Mouse (Mus musculus): ENCODE results near the gene Olfr609. TPM values are rescaled to one million over a fixed set of nuclear protein-coding genes. Genes with fewer than 3 reads are reported as not detected.
"Not testable (repeated sequence)": the region's sequence is repeated elsewhere in the genome, so short reads cannot be mapped to it uniquely, and the experiment has no call there.

Gene Olfr609
- polyA plus RNA-seq (2015; fragmentation: Nextera tagmentation; extraction: Ambion mirVana) = not detected in 2 replicates

DNA sequence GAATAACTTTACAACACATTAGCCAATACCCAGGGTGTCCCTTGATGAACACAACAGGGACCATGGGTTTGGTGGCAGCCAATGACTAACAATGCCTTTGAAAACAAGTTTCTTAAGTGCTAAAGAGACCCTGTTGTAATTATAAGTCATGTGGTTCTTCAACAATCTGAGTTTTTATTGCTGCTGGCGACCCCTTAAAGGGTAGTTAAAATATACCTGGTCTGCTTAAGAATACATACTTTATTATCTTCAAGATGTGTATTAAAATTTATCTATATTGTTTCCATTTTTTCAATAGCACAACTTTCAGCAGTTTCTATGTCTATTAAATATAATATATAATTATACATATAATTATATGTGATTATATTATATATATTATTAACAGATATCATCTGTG, at the start of gene Olfr609:
Gene Olfr609, minus strand, starts transcription at position 101 of the 400 bp plus-strand sequence.
- Histone ChIP-seq H3K4me2 (ENCODE audit: low read depth, low read length) (no peak within 1 kb of the TSS), H3K9ac (ENCODE audit: low read depth, low read length) (no peak within 1 kb of the TSS), H3K36me3 (ENCODE audit: control insufficient read depth, insufficient read depth) (no peaks in the 10 kb centered on the region), H3K4me3 (ENCODE audit: low read depth, low read length) (no peak within 1 kb of the TSS), H3K27me3 (ENCODE audit: control insufficient read depth, insufficient read depth, low read depth, low read length) (no peaks in the 10 kb centered on the region), H3K27ac (ENCODE audit: low read length) (no peak within 1 kb of the TSS), H3K4me1 (ENCODE audit: control insufficient read depth, low read depth, low read length) (no peaks in the 10 kb centered on the region), H3K9me3 (replicated peaks; ENCODE audit: control insufficient read depth, low read length) (no peaks in the 10 kb centered on the region)
- WGBS (ENCODE audit: insufficient replicate concordance) = 37% methylated on average over 1 of the region's 1 CpGs
- ATAC-seq (ENCODE audit: low read depth) = no peak

DNA sequence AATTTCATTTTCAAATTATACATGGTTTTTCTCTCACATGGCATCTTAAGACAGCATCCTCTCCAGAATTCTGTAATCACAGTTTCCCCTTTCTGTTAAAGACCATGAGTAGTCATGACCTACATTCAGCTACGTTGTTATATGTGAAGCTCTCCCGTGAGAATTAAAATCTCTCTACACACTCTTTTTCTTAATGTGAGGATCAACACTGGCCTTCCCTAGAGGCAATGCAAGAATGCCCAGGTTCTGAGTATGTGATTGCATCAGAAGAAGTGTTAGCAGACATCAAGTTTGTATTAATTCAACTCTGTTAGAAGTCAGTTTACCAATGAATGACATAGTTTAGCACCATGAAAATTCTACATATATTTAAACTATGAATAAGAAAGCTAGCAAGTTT, 44.8 kb upstream of the Olfr609 start, which contains the start of gene Olfr612:
Gene Olfr612, minus strand, starts transcription at position 101 of the 400 bp plus-strand sequence.
- not testable (repeated sequence) for ATAC-seq (ENCODE audit: low read depth); H3K27me3 ChIP-seq (ENCODE audit: control insufficient read depth, insufficient read depth, low read depth, low read length); H3K9me3 ChIP-seq (replicated peaks; ENCODE audit: control insufficient read depth, low read length); H3K36me3 ChIP-seq (ENCODE audit: control insufficient read depth, insufficient read depth); H3K27ac ChIP-seq (ENCODE audit: low read length); H3K4me2 ChIP-seq (ENCODE audit: low read depth, low read length); H3K9ac ChIP-seq (ENCODE audit: low read depth, low read length); H3K4me1 ChIP-seq (ENCODE audit: control insufficient read depth, low read depth, low read length); H3K4me3 ChIP-seq (ENCODE audit: low read depth, low read length)
- WGBS (ENCODE audit: insufficient replicate concordance) = 67% methylated on average over 2 of the region's 2 CpGs

DNA sequence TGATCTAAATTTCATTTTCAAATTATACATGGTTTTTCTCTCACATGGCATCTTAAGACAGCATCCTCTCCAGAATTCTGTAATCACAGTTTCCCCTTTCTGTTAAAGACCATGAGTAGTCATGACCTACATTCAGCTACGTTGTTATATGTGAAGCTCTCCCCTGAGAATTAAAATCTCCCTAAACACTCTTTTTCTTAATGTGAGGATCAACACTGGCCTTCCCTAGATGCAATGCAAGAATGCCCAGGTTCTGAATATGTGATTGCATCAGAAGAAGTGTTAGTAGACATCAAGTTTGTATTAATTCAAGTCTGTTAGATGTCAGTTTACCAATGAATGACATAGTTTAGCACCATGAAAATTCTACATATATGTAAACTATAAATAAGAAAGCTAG, 22.9 kb upstream of the Olfr609 start, which contains the start of gene Olfr611:
Gene Olfr611, minus strand, starts transcription at position 101 of the 400 bp plus-strand sequence.
- H3K27ac ChIP-seq (ENCODE audit: low read length); H3K27me3 ChIP-seq (ENCODE audit: control insufficient read depth, insufficient read depth, low read depth, low read length); H3K9me3 ChIP-seq (replicated peaks; ENCODE audit: control insufficient read depth, low read length); ATAC-seq (ENCODE audit: low read depth); H3K4me3 ChIP-seq (ENCODE audit: low read depth, low read length); H3K4me2 ChIP-seq (ENCODE audit: low read depth, low read length); H3K9ac ChIP-seq (ENCODE audit: low read depth, low read length); H3K36me3 ChIP-seq (ENCODE audit: control insufficient read depth, insufficient read depth); H3K4me1 ChIP-seq (ENCODE audit: control insufficient read depth, low read depth, low read length): not testable (repeated sequence)
- 38% methylated on average over 1 of the region's 1 CpGs for WGBS (ENCODE audit: insufficient replicate concordance)

DNA sequence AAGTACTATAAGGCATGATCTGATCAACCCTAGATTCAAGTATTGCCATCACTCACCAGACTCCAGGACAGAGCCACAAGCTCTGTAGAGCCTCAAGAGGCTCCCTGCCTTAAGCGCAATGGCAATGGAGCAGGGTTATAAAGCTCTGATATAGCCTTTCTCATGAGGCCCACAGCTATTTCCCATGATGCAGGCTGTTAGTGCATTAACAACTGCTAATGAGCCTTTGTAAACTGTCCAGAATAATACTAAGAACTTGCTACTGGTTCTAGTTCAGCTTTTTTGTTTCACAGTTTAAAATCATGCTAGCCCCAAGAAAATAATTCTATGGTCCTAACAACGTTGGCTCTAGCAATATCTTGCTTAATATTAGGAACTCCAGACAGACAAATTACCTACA, 14.2 kb upstream of the Olfr609 start, which contains the start of gene Olfr610:
Gene Olfr610, minus strand, starts transcription at position 101 of the 400 bp plus-strand sequence.
- Histone ChIP-seq H3K4me1 (ENCODE audit: control insufficient read depth, low read depth, low read length) (no peaks in the 10 kb centered on the region), H3K4me2 (ENCODE audit: low read depth, low read length) (no peak within 1 kb of the TSS), H3K36me3 (ENCODE audit: control insufficient read depth, insufficient read depth) (no peaks in the 10 kb centered on the region), H3K9me3 (replicated peaks; ENCODE audit: control insufficient read depth, low read length) (no peaks in the 10 kb centered on the region), H3K4me3 (ENCODE audit: low read depth, low read length) (no peak within 1 kb of the TSS), H3K9ac (ENCODE audit: low read depth, low read length) (no peak within 1 kb of the TSS), H3K27me3 (ENCODE audit: control insufficient read depth, insufficient read depth, low read depth, low read length) (no peaks in the 10 kb centered on the region), H3K27ac (ENCODE audit: low read length) (no peak within 1 kb of the TSS)
- 61% methylated on average over 2 of the region's 2 CpGs for WGBS (ENCODE audit: insufficient replicate concordance)
- no peak for ATAC-seq (ENCODE audit: low read depth)

DNA sequence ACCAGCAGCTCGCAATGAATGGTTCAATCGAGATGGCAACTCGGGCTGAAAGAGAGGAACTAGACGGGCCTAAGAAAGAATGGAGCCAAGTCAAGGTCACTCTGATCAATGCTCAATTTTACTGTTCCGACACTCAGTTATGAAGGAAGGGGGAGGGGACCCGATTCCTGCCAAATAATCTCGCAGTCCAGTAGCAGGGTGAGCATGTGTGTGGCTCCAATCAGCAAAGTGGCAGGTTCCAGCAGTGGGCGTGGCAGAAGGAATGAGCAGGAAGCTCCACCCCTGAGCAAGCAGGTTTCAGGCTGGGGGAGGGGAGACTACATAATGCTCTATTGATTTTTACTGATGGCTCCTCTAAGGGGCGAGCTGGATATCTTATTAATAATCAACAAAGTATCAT, 20.8 kb downstream of the Olfr609 start:
- H3K4me3 ChIP-seq (ENCODE audit: low read depth, low read length); H3K4me1 ChIP-seq (ENCODE audit: control insufficient read depth, low read depth, low read length); ATAC-seq (ENCODE audit: low read depth); H3K27ac ChIP-seq (ENCODE audit: low read length); H3K4me2 ChIP-seq (ENCODE audit: low read depth, low read length); H3K9me3 ChIP-seq (replicated peaks; ENCODE audit: control insufficient read depth, low read length); H3K36me3 ChIP-seq (ENCODE audit: control insufficient read depth, insufficient read depth); H3K27me3 ChIP-seq (ENCODE audit: control insufficient read depth, insufficient read depth, low read depth, low read length); H3K9ac ChIP-seq (ENCODE audit: low read depth, low read length): not testable (repeated sequence)
- 59% methylated on average over 9 of the region's 9 CpGs for WGBS (ENCODE audit: insufficient replicate concordance)

DNA sequence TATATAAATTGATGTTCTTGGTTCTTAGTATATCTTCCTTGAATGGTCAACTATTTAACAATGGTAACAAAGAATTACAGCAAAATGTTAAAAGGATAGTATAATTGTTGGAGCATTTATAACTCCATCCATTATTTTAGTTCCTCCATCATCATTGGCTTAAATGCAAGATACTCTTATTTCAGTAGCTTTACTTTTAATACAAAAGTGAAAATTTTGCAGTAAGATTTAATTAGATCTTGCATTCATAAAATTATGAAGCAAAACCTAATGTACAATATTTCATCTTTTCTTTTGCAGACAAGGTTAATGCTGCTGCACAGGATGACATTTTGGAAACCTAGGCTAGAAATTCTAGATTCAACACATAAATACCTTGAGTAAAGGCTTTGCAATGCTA, 28.3 kb downstream of the Olfr609 start, which contains the start of gene Olfr608:
Gene Olfr608, plus strand, starts transcription at position 301 of the 400 bp plus-strand sequence.
- H3K4me2 ChIP-seq (ENCODE audit: low read depth, low read length) = no peak within 1 kb of the TSS
- no peak within 1 kb of the TSS for H3K27ac ChIP-seq (ENCODE audit: low read length)
- no peak within 1 kb of the TSS for H3K4me3 ChIP-seq (ENCODE audit: low read depth, low read length)
- H3K27me3 ChIP-seq (ENCODE audit: control insufficient read depth, insufficient read depth, low read depth, low read length) = no peaks in the 10 kb centered on the region
- no peaks in the 10 kb centered on the region for H3K9me3 ChIP-seq (replicated peaks; ENCODE audit: control insufficient read depth, low read length)
- H3K9ac ChIP-seq (ENCODE audit: low read depth, low read length) = no peak within 1 kb of the TSS
- no peaks in the 10 kb centered on the region for H3K36me3 ChIP-seq (ENCODE audit: control insufficient read depth, insufficient read depth)
- ATAC-seq (ENCODE audit: low read depth) = no peak
- H3K4me1 ChIP-seq (ENCODE audit: control insufficient read depth, low read depth, low read length) = no peaks in the 10 kb centered on the region

DNA sequence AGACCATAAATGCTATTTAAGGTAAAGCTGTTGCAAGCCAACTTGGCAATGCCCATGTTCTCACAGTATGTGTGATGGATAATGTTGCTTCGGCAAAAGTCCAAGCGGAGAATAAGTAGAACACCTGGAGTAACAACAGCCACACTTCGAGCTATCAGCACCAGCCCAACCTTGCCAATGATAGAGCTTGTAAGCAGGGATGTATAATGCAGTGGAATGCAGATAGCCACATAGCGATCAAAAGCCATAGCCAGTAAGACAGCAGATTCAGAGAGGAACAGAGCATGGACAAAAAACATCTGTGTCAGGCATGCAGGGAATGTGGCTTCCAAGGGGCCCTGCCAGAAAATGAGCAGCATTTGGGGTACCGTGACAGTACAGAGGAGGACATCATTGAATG, 37.3 kb downstream of the Olfr609 start:
- no peak for ATAC-seq (ENCODE audit: low read depth)
- Histone ChIP-seq H3K27ac (ENCODE audit: low read length) (no peak overlapping the region), H3K9me3 (replicated peaks; ENCODE audit: control insufficient read depth, low read length) (no peaks in the 10 kb centered on the region), H3K9ac (ENCODE audit: low read depth, low read length) (no peak overlapping the region), H3K36me3 (ENCODE audit: control insufficient read depth, insufficient read depth) (no peaks in the 10 kb centered on the region), H3K27me3 (ENCODE audit: control insufficient read depth, insufficient read depth, low read depth, low read length) (no peaks in the 10 kb centered on the region), H3K4me3 (ENCODE audit: low read depth, low read length) (no peak overlapping the region), H3K4me1 (ENCODE audit: control insufficient read depth, low read depth, low read length) (no peaks in the 10 kb centered on the region), H3K4me2 (ENCODE audit: low read depth, low read length) (no peak overlapping the region)
- WGBS (ENCODE audit: insufficient replicate concordance) = 71% methylated on average over 5 of the region's 5 CpGs

DNA sequence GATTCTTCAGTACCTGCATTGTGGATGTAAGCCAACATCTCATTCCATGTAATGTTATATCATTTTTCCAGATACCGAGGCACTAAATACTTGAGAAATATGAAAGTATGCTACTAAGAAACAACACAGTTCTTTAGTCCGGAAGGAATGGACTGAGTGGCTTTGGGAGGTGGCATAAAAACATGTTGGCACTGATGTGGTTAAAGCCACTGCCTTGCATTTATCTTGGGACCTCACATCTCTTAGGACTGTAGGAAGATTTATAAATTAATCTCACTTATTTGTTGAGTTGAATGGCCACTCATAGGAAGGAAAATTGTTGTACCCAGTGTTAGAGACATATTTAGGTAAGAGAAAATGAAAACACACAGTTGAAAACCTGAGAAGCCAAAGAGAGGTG, 49.1 kb downstream of the Olfr609 start, which contains the start of gene Olfr606:
Gene Olfr606, plus strand, starts transcription at position 301 of the 400 bp plus-strand sequence.
- no peaks in the 10 kb centered on the region for H3K4me1 ChIP-seq (ENCODE audit: control insufficient read depth, low read depth, low read length)
- no peak for ATAC-seq (ENCODE audit: low read depth)
- no peak within 1 kb of the TSS for H3K9ac ChIP-seq (ENCODE audit: low read depth, low read length)
- WGBS (ENCODE audit: insufficient replicate concordance) = 72% methylated on average over 2 of the region's 2 CpGs
- H3K27ac ChIP-seq (ENCODE audit: low read length) = no peak within 1 kb of the TSS
- no peak within 1 kb of the TSS for H3K4me3 ChIP-seq (ENCODE audit: low read depth, low read length)
- H3K9me3 ChIP-seq (replicated peaks; ENCODE audit: control insufficient read depth, low read length) = no peaks in the 10 kb centered on the region
- no peaks in the 10 kb centered on the region for H3K36me3 ChIP-seq (ENCODE audit: control insufficient read depth, insufficient read depth)
- H3K27me3 ChIP-seq (ENCODE audit: control insufficient read depth, insufficient read depth, low read depth, low read length) = no peaks in the 10 kb centered on the region
- H3K4me2 ChIP-seq (ENCODE audit: low read depth, low read length) = no peak within 1 kb of the TSS

DNA sequence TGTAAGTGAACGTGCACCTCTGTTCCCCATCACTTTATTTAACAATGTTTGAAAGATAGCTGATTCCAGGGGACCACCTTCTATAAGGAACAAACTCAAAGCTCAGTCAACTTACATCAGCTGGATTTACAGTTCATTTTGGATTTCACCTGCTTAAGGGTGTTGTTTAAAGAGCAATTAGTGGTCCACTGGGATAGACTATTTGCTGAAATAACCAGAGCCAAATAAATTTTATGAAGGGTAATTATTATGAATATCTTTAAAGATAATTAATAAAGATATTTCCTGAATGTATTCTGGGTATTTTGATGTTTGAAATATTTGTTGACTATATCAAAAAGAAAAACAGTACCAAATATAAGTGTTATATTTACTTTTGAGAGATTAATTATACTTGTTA, 52.5 kb downstream of the Olfr609 start, which contains the start of gene Olfr605:
Gene Olfr605, minus strand, starts transcription at position 101 of the 400 bp plus-strand sequence.
- Histone ChIP-seq H3K27ac (ENCODE audit: low read length) (no peak within 1 kb of the TSS), H3K9me3 (replicated peaks; ENCODE audit: control insufficient read depth, low read length) (no peaks in the 10 kb centered on the region), H3K9ac (ENCODE audit: low read depth, low read length) (no peak within 1 kb of the TSS), H3K4me2 (ENCODE audit: low read depth, low read length) (no peak within 1 kb of the TSS), H3K36me3 (ENCODE audit: control insufficient read depth, insufficient read depth) (no peaks in the 10 kb centered on the region), H3K4me1 (ENCODE audit: control insufficient read depth, low read depth, low read length) (no peaks in the 10 kb centered on the region), H3K4me3 (ENCODE audit: low read depth, low read length) (no peak within 1 kb of the TSS), H3K27me3 (ENCODE audit: control insufficient read depth, insufficient read depth, low read depth, low read length) (no peaks in the 10 kb centered on the region)
- ATAC-seq (ENCODE audit: low read depth) = no peak
- WGBS (ENCODE audit: insufficient replicate concordance) = 60% methylated on average over 1 of the region's 1 CpGs
